Mouse (Mus musculus) gastrocnemius, adult 18-20 months (tissue): ENCODE data around the gene Myo1e. TPM values are rescaled to one million over a fixed set of nuclear protein-coding genes. Genes with fewer than 3 reads are reported as not detected.

Experiments
- DNase-seq: peaks from one replicate; pipeline ENCODE4 v3.0.0; 2021; ENCODE audit warnings: low spot score
- total RNA-seq, 2 experiments: library from RNA; stranded (reverse); gene quantifications; 2 replicates each; pipeline ENCODE4 v1.2.3; 2021

Gene Myo1e
- total RNA-seq, 2 experiments from 2014 or later, result 6.8 to 8.7 TPM

GRCm38 (mm10) chr9:70220461-70221170, 13.5 kb downstream of the Myo1e start:
- DNase-seq, result no peak

- no peak for DNase-seq
Measured at GRCm38 (mm10) chr9:70223142-70223541, 16.0 kb downstream of the Myo1e start.

GRCm38 (mm10) chr9:70224046-70224445, 16.9 kb downstream of the Myo1e start:
- no peak for DNase-seq

- no peak for DNase-seq
Measured at GRCm38 (mm10) chr9:70226359-70226758, 19.2 kb downstream of the Myo1e start.

- DNase-seq, result no peak
Measured at GRCm38 (mm10) chr9:70229823-70230222, 22.7 kb downstream of the Myo1e start.

- DNase-seq, result no peak
Measured at GRCm38 (mm10) chr9:70232044-70233010, 25.2 kb downstream of the Myo1e start.

- DNase-seq, result no peak
Measured at GRCm38 (mm10) chr9:70237136-70237535, 30.0 kb downstream of the Myo1e start.

GRCm38 (mm10) chr9:70237561-70237960, 30.4 kb downstream of the Myo1e start:
- no peak for DNase-seq

- no peak for DNase-seq
Measured at GRCm38 (mm10) chr9:70238391-70238790, 31.2 kb downstream of the Myo1e start.

- DNase-seq, result no peak
Measured at GRCm38 (mm10) chr9:70239229-70239628, 32.1 kb downstream of the Myo1e start.

GRCm38 (mm10) chr9:70240703-70241410, 33.7 kb downstream of the Myo1e start:
- no peak for DNase-seq

- no peak for DNase-seq
Measured at GRCm38 (mm10) chr9:70241411-70241961, 34.3 kb downstream of the Myo1e start.

- DNase-seq, result no peak
Measured at GRCm38 (mm10) chr9:70242112-70242862, 35.1 kb downstream of the Myo1e start.

- no peak for DNase-seq
Measured at GRCm38 (mm10) chr9:70243241-70243640, 36.1 kb downstream of the Myo1e start.

- no peak for DNase-seq
Measured at GRCm38 (mm10) chr9:70243708-70244107, 36.6 kb downstream of the Myo1e start.

- DNase-seq, result no peak
Measured at GRCm38 (mm10) chr9:70244115-70244514, 37.0 kb downstream of the Myo1e start.

GRCm38 (mm10) chr9:70245040-70245439, 37.9 kb downstream of the Myo1e start:
- DNase-seq, result no peak

GRCm38 (mm10) chr9:70246427-70246826, 39.3 kb downstream of the Myo1e start:
- no peak for DNase-seq

GRCm38 (mm10) chr9:70248046-70248445, 40.9 kb downstream of the Myo1e start:
- DNase-seq, result peak; percentile 33

- no peak for DNase-seq
Measured at GRCm38 (mm10) chr9:70248826-70249225, 41.7 kb downstream of the Myo1e start.
